Mouse (Mus musculus) intestine, postnatal 0 days (tissue): Measurements from ENCODE around the gene Nkap. TPM values are rescaled to one million over a fixed set of nuclear protein-coding genes. Genes with fewer than 3 reads are reported as not detected.
"Not testable (repeated sequence)": the region's sequence is repeated elsewhere in the genome, so short reads cannot be mapped to it uniquely, and the experiment has no call there.

Source experiments
- ATAC-seq: fragments of 200-750 bp; cut with Nextera tagmentation; 2 replicates; pipeline ENCODE4 v1.8.0; 2017; ENCODE audit warnings: mild to moderate bottlenecking, moderate TSS enrichment, moderate library complexity
- H3K27ac ChIP-seq: fragments of 300-500 bp; sonication (generic); 2 replicates; pipeline ENCODE4 v1.5.1; 2014; ENCODE audit warnings: mild to moderate bottlenecking, low read depth, low read length, moderate library complexity
- H3K27me3 ChIP-seq: fragments of 300-500 bp; sonication (generic); replicated peaks from 2 replicates; pipeline ENCODE4 v1.6.1; 2014; ENCODE audit warnings: low read length, mixed read lengths; ENCODE audit not compliant: control insufficient read depth, insufficient read depth
- H3K36me3 ChIP-seq: fragments of 300-500 bp; sonication (generic); 2 replicates; pipeline ENCODE4 v1.6.1; 2014; ENCODE audit warnings: mild to moderate bottlenecking, moderate library complexity; ENCODE audit not compliant: control insufficient read depth, insufficient read depth
- H3K4me1 ChIP-seq: fragments of 300-500 bp; sonication (generic); replicated peaks from 2 replicates; pipeline ENCODE4 v1.6.1; 2014; ENCODE audit warnings: antibody characterized with exemption, low read length, mixed read lengths; ENCODE audit not compliant: control insufficient read depth, insufficient read depth
- H3K4me2 ChIP-seq: fragments of 300-500 bp; sonication (generic); replicated peaks from 2 replicates; pipeline ENCODE4 v1.6.1; 2014; ENCODE audit warnings: low read depth, mild to moderate bottlenecking, moderate library complexity
- H3K4me3 ChIP-seq: fragments of 300-500 bp; sonication (generic); 2 replicates; pipeline ENCODE4 v1.5.1; 2014; ENCODE audit warnings: low read depth, low read length
- H3K9ac ChIP-seq: fragments of 300-500 bp; sonication (generic); 2 replicates; pipeline ENCODE4 v1.6.1; 2014; ENCODE audit warnings: mild to moderate bottlenecking, low read depth, low read length
- H3K9me3 ChIP-seq: fragments of 300-500 bp; sonication (generic); 2 replicates; pipeline ENCODE4 v1.6.1; 2016; ENCODE audit warnings: mixed run types; ENCODE audit not compliant: control insufficient read depth
- CTCF ChIP-seq: sonication (generic); IDR thresholded peaks from 2 replicates; pipeline ENCODE4 v1.5.1; 2016; ENCODE audit warnings: low read depth, mild to moderate bottlenecking, control low read depth, antibody characterized with exemption, moderate library complexity
- WGBS: fragments of 180-500 bp; shearing (Covaris S2); extraction: QIAGEN DNeasy Blood & Tissue Kit; methylation state at CpG from one replicate; pipeline ENCODE4 v1.1.7; 2014; 5-methylcytosine and 5-hydroxymethylcytosine counted together
- polyA plus RNA-seq: library from polyadenylated mRNA; unstranded; fragments of >200 nt; fragmentation: Nextera tagmentation; extraction: Ambion mirVana; gene quantifications from 2 replicates; pipeline ENCODE4 v1.2.1, GENCODE M21; 2015

Nkap gene
- polyA plus RNA-seq, 1 experiment from 2014 or later = 9.1 TPM

DNA sequence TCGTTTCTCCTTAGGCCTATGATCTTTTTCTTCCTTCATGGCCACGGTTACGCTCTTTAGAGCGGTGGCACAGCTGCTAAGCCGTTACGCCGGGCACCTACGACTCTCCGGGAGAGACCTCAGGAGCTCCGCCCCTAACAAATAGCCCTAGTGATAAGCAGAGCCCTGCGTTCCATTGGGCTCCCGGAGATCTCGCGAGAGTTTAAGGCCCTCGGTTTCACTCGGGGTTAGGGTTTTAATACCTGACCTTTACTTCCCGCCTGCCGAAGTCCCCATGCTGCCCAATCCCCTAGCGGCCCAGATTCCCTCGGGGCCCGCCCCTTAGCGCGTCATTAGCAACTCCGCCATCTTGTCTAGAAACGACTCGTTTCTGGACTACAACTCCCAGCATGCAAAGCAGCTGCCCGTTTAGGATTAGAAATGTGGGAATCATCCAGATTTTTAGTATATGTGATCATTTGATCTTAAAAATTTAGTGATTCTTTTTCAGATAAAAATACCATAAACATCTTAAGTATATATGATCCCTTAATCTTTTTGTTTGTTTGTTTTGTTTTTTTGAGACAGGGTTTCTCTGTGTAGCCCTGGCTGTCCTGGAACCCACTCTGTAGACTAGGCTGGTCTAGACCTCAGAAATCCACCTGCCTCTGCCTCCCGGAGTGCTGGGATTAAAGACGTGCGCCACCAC lies 16.3 kb upstream of the Nkap start, which contains the start of gene Upf3b:
TSS of gene Upf3b (minus strand) at position 130 of the 688 bp plus-strand sequence.
- Histone ChIP-seq H3K4me2 (peak within 1 kb of the TSS; percentile 69), H3K4me3 (peak within 1 kb of the TSS; percentile 50), H3K9ac (peak within 1 kb of the TSS; percentile 45; the same call in 1 of the 2 replicates), H3K4me1 (no peaks in the 10 kb centered on the region), H3K27ac (peak within 1 kb of the TSS; percentile 77), H3K9me3 (no peaks in the 10 kb centered on the region), H3K36me3 (no peaks in the 10 kb centered on the region), H3K27me3 (no peaks in the 10 kb centered on the region)
- no peak for TF ChIP-seq CTCF
- 20% methylated on average over 30 of the region's 30 CpGs for WGBS
- peak; percentile 100 for ATAC-seq

GRCm38 (mm10) chrX:37110881-37111193 lies 15.8 kb upstream of the Nkap start:
- Histone ChIP-seq H3K4me3 (no peak overlapping the region), H3K4me1 (no peaks in the 10 kb centered on the region), H3K27me3 (no peaks in the 10 kb centered on the region), H3K27ac (no peak overlapping the region), H3K4me2 (peak overlapping the region; percentile 27; the same call in 1 of the 2 replicates), H3K9me3 (no peaks in the 10 kb centered on the region), H3K9ac (no peak overlapping the region), H3K36me3 (no peaks in the 10 kb centered on the region)
- TF ChIP-seq CTCF = no peak
- no peak for ATAC-seq
- 69% methylated on average over 4 of the region's 4 CpGs for WGBS

DNA sequence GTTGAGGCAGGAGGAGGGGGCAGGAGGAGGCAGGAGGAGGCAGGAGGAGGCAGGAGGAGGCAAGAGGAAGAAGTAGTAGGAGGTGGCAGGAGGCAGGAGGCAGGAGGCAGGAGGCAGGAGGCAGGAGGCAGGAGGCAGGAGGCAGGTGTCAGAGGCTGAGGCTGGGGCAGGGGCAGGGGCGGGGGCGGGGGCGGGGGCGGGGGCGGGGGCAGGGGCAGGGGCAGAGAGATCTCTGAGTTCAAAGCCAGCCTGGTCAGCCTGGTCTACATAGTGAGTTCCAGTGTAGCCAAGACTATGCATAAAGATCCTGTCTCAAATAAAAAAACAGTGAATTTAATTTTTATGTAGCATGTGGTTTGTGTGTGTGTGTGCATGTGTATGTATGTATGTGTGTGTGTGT lies 9.5 kb upstream of the Nkap start:
- no peak overlapping the region for H3K4me2 ChIP-seq
- no peak overlapping the region for H3K27ac ChIP-seq
- no peak overlapping the region for H3K4me3 ChIP-seq
- no peaks in the 10 kb centered on the region for H3K27me3 ChIP-seq
- no peaks in the 10 kb centered on the region for H3K9me3 ChIP-seq
- no CpG with 5 or more reads among the region's 5 CpGs for whole genome bisulfite sequencing
- no peaks in the 10 kb centered on the region for H3K36me3 ChIP-seq
- H3K9ac ChIP-seq = no peak overlapping the region
- ATAC-seq = no peak
- no peak for TF ChIP-seq CTCF
- no peaks in the 10 kb centered on the region for H3K4me1 ChIP-seq

DNA sequence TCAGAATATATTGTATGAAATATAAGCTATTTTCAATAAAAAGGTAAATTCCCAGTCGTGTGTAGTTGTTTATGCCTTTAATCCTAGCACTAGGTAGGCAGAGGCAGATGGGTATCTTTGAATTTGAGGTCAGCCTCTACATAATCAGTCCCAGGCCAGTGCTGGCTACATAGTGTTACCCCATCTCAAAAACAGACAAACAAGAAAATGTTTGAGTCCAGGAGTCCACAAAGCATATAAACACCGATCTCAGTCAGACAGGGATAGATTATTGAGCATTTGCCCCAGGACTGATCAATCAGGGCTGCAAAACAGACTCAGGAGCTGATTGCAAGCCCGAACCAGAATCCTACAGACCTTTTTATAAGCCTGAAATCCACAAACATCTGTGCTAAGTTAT lies 7.0 kb upstream of the Nkap start:
- Histone ChIP-seq H3K9me3 (no peaks in the 10 kb centered on the region), H3K27me3 (no peaks in the 10 kb centered on the region), H3K4me1 (no peaks in the 10 kb centered on the region), H3K4me3 (no peak overlapping the region), H3K27ac (no peak overlapping the region), H3K4me2 (no peak overlapping the region), H3K9ac (no peak overlapping the region), H3K36me3 (no peaks in the 10 kb centered on the region)
- no peak for ATAC-seq
- WGBS = 63% methylated on average over 3 of the region's 3 CpGs
- TF ChIP-seq CTCF = no peak

- Histone ChIP-seq H3K4me1 (no peaks in the 10 kb centered on the region), H3K9me3 (no peaks in the 10 kb centered on the region), H3K27ac (no peak overlapping the region), H3K36me3 (no peaks in the 10 kb centered on the region), H3K4me2 (no peak overlapping the region), H3K4me3 (no peak overlapping the region), H3K9ac (no peak overlapping the region), H3K27me3 (no peaks in the 10 kb centered on the region)
- no peak for TF ChIP-seq CTCF
- WGBS = 67% methylated on average over 5 of the region's 5 CpGs
- ATAC-seq = no peak
Measured at GRCm38 (mm10) chrX:37120212-37120611, 6.4 kb upstream of the Nkap start.

- Histone ChIP-seq H3K9me3 (no peaks in the 10 kb centered on the region), H3K27me3 (no peaks in the 10 kb centered on the region), H3K27ac (no peak overlapping the region), H3K4me1 (no peaks in the 10 kb centered on the region), H3K4me3 (no peak overlapping the region), H3K9ac (no peak overlapping the region), H3K36me3 (no peaks in the 10 kb centered on the region), H3K4me2 (no peak overlapping the region)
- WGBS = 91% methylated on average over 7 of the region's 7 CpGs
- ATAC-seq = no peak
- no peak for TF ChIP-seq CTCF
Measured at GRCm38 (mm10) chrX:37125511-37125910, 1.1 kb upstream of the Nkap start.

DNA sequence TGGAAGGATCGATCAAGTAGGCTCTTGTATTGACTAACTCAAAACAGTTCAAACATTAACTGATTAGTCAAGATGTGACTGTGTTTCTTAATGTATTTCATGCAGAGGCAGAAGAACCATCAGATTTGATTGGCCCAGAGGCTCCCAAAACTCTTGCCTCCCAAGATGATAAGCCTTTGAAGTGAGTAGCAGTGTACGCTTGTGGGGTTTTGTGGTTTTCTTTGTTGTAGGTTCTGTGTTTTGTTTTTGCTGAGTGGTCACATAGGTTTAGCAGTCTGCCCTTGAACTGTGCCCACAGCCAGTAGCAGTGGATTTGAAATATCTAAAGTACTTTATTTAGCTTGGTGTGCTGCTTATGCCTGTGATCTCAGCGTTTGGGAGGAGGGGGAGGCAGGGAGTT lies 15.1 kb downstream of the Nkap start:
- 83% methylated on average over 3 of the region's 3 CpGs for WGBS
- Histone ChIP-seq H3K9ac (no peak overlapping the region), H3K9me3 (no peaks in the 10 kb centered on the region), H3K4me2 (no peak overlapping the region), H3K4me1 (no peaks in the 10 kb centered on the region), H3K4me3 (no peak overlapping the region), H3K27me3 (no peaks in the 10 kb centered on the region), H3K36me3 (peaks cover 2% of the 10 kb centered on the region; the same call in 1 of the 2 replicates), H3K27ac (no peak overlapping the region)
- TF ChIP-seq CTCF = no peak
- ATAC-seq = no peak

DNA sequence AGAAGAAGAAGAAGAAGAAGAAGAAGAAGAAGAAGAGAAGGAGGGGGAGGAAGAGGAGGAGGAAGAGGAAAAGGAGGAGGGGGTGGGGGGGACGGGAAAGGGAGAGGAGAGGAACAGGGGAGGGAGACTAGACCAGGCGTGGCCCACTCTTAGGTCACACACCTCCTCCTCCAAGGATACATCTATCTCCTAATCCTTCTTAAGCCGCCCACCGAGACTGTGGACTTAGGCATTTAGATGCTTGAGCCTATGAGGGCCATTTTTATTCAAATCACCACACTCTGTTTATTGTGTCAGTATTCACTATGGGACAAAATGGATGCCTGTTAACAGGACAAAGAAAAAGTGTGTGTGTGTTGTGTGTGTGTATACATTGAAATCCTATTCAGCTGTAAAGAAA lies 17.9 kb downstream of the Nkap start:
- H3K9ac ChIP-seq, H3K9me3 ChIP-seq, H3K4me2 ChIP-seq, H3K36me3 ChIP-seq, H3K4me1 ChIP-seq, H3K4me3 ChIP-seq, ATAC-seq, H3K27me3 ChIP-seq, H3K27ac ChIP-seq: not testable (repeated sequence)
- WGBS = 79% methylated on average over 2 of the region's 4 CpGs
